Mouse (Mus musculus): ENCODE measurements around the gene Trip12.

Gene Trip12

GRCm38 (mm10) chr1:84840018-84840664, at the start of gene Trip12:
TSS of gene Trip12 (minus strand) at chr1:84840516.
- in situ Hi-C loops (cut with MboI, MseI), result no loop called here

- in situ Hi-C loops (cut with MboI, MseI), result no loop called here
These were observed 49.7 kb upstream of the Trip12 start for GRCm38 (mm10) chr1:84890005-84890393.

- in situ Hi-C loops (cut with MboI, MseI), result loop anchor here (5.0 kb wide), 1 partner anchor 157 kb away; no protein-coding TSS in a partner anchor
These were observed 49.2 kb upstream of the Trip12 start for GRCm38 (mm10) chr1:84889330-84890004.

GRCm38 (mm10) chr1:84885921-84886320, 45.6 kb upstream of the Trip12 start:
- in situ Hi-C loops (cut with MboI, MseI), result loop anchor here (5.0 kb wide), 1 partner anchor 154 kb away; no protein-coding TSS in a partner anchor

- in situ Hi-C loops (cut with MboI, MseI), result loop anchor here (5.0 kb wide), 1 partner anchor 153 kb away; no protein-coding TSS in a partner anchor
These were observed 44.9 kb upstream of the Trip12 start for GRCm38 (mm10) chr1:84885174-84885573.

GRCm38 (mm10) chr1:84883889-84884288, 43.6 kb upstream of the Trip12 start:
- in situ Hi-C loops (cut with MboI, MseI), result no loop called here

GRCm38 (mm10) chr1:84882937-84883336, 42.6 kb upstream of the Trip12 start:
- in situ Hi-C loops (cut with MboI, MseI), result no loop called here

GRCm38 (mm10) chr1:84882066-84882532, 41.8 kb upstream of the Trip12 start:
- in situ Hi-C loops (cut with MboI, MseI), result no loop called here

GRCm38 (mm10) chr1:84881248-84882065, 41.1 kb upstream of the Trip12 start:
- in situ Hi-C loops (cut with MboI, MseI), result no loop called here

- in situ Hi-C loops (cut with MboI, MseI), result no loop called here
These were observed 39.3 kb upstream of the Trip12 start for GRCm38 (mm10) chr1:84879571-84880120.

GRCm38 (mm10) chr1:84877590-84877989, 37.3 kb upstream of the Trip12 start:
- in situ Hi-C loops (cut with MboI, MseI), result no loop called here

- in situ Hi-C loops (cut with MboI, MseI), result no loop called here
These were observed 32.6 kb upstream of the Trip12 start for GRCm38 (mm10) chr1:84872939-84873338.

GRCm38 (mm10) chr1:84872105-84872504, 31.8 kb upstream of the Trip12 start:
- in situ Hi-C loops (cut with MboI, MseI), result no loop called here

GRCm38 (mm10) chr1:84871131-84871530, 30.8 kb upstream of the Trip12 start:
- in situ Hi-C loops (cut with MboI, MseI), result no loop called here

GRCm38 (mm10) chr1:84869498-84869897, 29.2 kb upstream of the Trip12 start:
- in situ Hi-C loops (cut with MboI, MseI), result no loop called here

- in situ Hi-C loops (cut with MboI, MseI), result no loop called here
These were observed 28.5 kb upstream of the Trip12 start for GRCm38 (mm10) chr1:84868841-84869240.

GRCm38 (mm10) chr1:84868311-84868710, 28.0 kb upstream of the Trip12 start:
- in situ Hi-C loops (cut with MboI, MseI), result no loop called here

- in situ Hi-C loops (cut with MboI, MseI), result no loop called here
These were observed 26.5 kb upstream of the Trip12 start for GRCm38 (mm10) chr1:84866706-84867230.

GRCm38 (mm10) chr1:84866231-84866630, 25.9 kb upstream of the Trip12 start:
- in situ Hi-C loops (cut with MboI, MseI), result no loop called here

GRCm38 (mm10) chr1:84864645-84865044, 24.3 kb upstream of the Trip12 start:
- in situ Hi-C loops (cut with MboI, MseI), result no loop called here

GRCm38 (mm10) chr1:84861255-84861630, 20.9 kb upstream of the Trip12 start:
- in situ Hi-C loops (cut with MboI, MseI), result no loop called here

All from T-helper 2 cell (primary cell).